Mouse (Mus musculus): Measurements from ENCODE around the gene Gm47955. TPM values are rescaled to one million over a fixed set of nuclear protein-coding genes. Genes with fewer than 3 reads are reported as not detected.
"Not testable (repeated sequence)": the region's sequence is repeated elsewhere in the genome, so short reads cannot be mapped to it uniquely, and the experiment has no call there.

Gene Gm47955
- polyA plus RNA-seq, 1 experiment from 2014 or later, result not detected

DNA sequence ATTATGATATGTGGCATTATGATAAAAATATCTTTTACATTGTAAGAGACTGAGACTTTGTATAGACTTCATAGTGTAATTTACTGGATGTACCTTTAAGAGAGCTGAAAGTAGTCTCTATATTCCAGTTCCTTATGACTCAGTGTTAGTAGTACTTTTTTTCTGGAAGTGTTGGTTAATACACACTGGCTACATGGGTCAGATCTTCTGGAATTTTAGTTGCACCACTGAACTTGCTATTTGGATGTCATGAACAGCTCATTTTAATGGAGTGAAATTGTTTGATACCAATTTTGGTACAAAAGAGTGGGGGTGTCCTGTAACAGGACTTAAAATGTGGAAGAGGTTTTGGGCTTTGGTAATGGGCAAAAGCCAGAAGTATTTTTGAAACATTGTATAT, 17.8 kb downstream of the Gm47955 start:
- DNase-seq (no peak), ATAC-seq (ENCODE audit: low FRiP score, low TSS enrichment) (no peak)
- H3K27ac ChIP-seq (replicated peaks; ENCODE audit: low read depth, low read length), result no peak overlapping the region
- no peak overlapping the region for H3K4me3 ChIP-seq (replicated peaks; ENCODE audit: low read depth, low read length)
- no peaks in the 10 kb centered on the region for H3K36me3 ChIP-seq (ENCODE audit: control insufficient read depth, insufficient read depth, low read length)
- no peak overlapping the region for H3K9ac ChIP-seq (replicated peaks; ENCODE audit: low read length)
- no peaks in the 10 kb centered on the region for H3K27me3 ChIP-seq (ENCODE audit: control insufficient read depth, insufficient read depth, low read length)
- H3K4me1 ChIP-seq (ENCODE audit: control insufficient read depth, insufficient read depth, low read length), result no peaks in the 10 kb centered on the region
- H3K9me3 ChIP-seq (ENCODE audit: control insufficient read depth, low read length), result no peaks in the 10 kb centered on the region
- no peak overlapping the region for H3K4me2 ChIP-seq (ENCODE audit: low read length)

DNA sequence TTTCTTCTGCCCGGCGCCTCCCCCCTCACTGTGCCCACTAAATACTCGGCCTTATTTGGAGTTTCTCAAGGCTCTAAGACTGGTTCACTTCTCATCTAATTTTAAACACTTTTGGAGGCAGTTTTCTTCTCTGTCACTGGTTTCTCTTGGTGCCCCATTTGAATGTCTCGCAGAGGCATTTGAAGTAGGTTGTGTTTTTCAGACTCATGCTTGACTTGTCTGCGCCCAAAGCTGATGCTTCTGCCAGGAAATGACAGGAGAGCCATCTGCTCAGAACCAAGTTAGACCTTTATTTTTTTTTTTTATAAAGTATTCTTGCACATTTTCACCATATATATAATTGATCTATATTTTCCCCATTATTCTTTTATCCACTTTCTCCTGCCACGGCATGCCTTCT, 26.7 kb downstream of the Gm47955 start:
- H3K9ac ChIP-seq (replicated peaks; ENCODE audit: low read length), result no peak overlapping the region
- no peaks in the 10 kb centered on the region for H3K9me3 ChIP-seq (ENCODE audit: control insufficient read depth, low read length)
- H3K27me3 ChIP-seq (ENCODE audit: control insufficient read depth, insufficient read depth, low read length), result no peaks in the 10 kb centered on the region
- H3K36me3 ChIP-seq (ENCODE audit: control insufficient read depth, insufficient read depth, low read length), result no peaks in the 10 kb centered on the region
- DNase-seq, result no peak
- 94% methylated on average over 6 of the region's 6 CpGs for WGBS
- H3K4me1 ChIP-seq (ENCODE audit: control insufficient read depth, insufficient read depth, low read length), result no peaks in the 10 kb centered on the region
- H3K4me2 ChIP-seq (ENCODE audit: low read length), result no peak overlapping the region
- H3K4me3 ChIP-seq (replicated peaks; ENCODE audit: low read depth, low read length), result no peak overlapping the region
- H3K27ac ChIP-seq (replicated peaks; ENCODE audit: low read depth, low read length), result no peak overlapping the region
- ATAC-seq (ENCODE audit: low FRiP score, low TSS enrichment), result no peak

DNA sequence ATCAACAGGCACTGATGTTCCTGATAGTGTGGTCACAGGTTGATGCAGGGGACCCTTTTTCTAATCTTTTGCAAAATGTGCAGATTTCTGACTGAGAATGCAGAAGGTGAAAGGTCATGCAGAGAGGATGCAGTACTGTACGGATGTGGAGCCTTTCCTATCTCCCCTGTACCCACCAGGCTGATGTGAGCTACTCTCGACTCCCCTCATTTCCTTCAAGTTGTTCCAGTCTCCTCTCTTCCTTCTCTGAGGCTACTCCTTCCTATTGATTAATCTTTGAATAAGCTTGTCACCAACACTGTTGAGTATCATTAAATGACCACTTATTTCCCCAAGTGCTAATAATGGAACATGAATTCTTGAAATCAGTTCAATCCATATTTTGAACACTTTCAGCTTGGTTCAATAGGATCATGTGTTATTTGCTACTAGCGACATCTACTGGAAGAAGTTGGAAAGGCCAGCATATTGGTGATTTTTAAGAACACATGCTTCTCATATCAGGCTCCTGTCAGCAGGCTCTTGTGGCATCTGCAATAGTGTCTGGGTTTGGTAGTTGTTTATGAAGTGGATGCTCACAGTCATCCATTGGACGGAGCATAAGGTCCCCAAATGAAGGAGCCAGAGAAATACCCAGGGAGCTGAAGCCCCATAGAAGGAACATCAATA, 27.6 kb downstream of the Gm47955 start:
- H3K36me3 ChIP-seq (ENCODE audit: control insufficient read depth, insufficient read depth, low read length), result no peaks in the 10 kb centered on the region
- DNase-seq (peak; percentile 89), ATAC-seq (ENCODE audit: low FRiP score, low TSS enrichment) (no peak)
- no peak overlapping the region for H3K4me3 ChIP-seq (replicated peaks; ENCODE audit: low read depth, low read length)
- H3K9me3 ChIP-seq (ENCODE audit: control insufficient read depth, low read length), result no peaks in the 10 kb centered on the region
- 36% methylated on average over 4 of the region's 4 CpGs for WGBS
- H3K4me2 ChIP-seq (ENCODE audit: low read length), result no peak overlapping the region
- H3K9ac ChIP-seq (replicated peaks; ENCODE audit: low read length), result no peak overlapping the region
- no peak overlapping the region for H3K27ac ChIP-seq (replicated peaks; ENCODE audit: low read depth, low read length)
- no peaks in the 10 kb centered on the region for H3K27me3 ChIP-seq (ENCODE audit: control insufficient read depth, insufficient read depth, low read length)
- H3K4me1 ChIP-seq (ENCODE audit: control insufficient read depth, insufficient read depth, low read length), result no peaks in the 10 kb centered on the region

DNA sequence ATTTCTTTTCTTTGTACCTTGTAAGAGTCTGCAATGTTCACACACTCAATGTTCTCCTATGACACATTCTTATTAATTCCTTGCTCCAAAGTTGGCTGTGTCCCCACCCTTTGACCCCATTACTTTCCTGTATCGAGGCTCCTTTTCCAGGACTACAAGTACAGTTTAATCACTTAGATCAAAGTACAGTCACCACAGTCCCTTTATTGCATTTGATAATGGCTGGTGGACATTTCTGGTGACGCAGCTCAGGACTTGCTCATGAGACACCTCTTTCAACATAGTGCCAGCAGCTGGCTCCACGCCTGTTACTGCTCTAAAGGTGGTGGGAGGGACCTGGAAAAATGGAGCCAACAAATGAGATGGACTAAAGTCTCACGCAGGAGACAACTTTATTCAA, 31.0 kb downstream of the Gm47955 start:
- no peaks in the 10 kb centered on the region for H3K9me3 ChIP-seq (ENCODE audit: control insufficient read depth, low read length)
- H3K4me2 ChIP-seq (ENCODE audit: low read length), result no peak overlapping the region
- ATAC-seq (ENCODE audit: low FRiP score, low TSS enrichment), result no peak
- H3K27me3 ChIP-seq (ENCODE audit: control insufficient read depth, insufficient read depth, low read length), result no peaks in the 10 kb centered on the region
- 73% methylated on average over 4 of the region's 4 CpGs for WGBS
- no peak for DNase-seq
- H3K4me3 ChIP-seq (replicated peaks; ENCODE audit: low read depth, low read length), result no peak overlapping the region
- H3K9ac ChIP-seq (replicated peaks; ENCODE audit: low read length), result no peak overlapping the region
- no peak overlapping the region for H3K27ac ChIP-seq (replicated peaks; ENCODE audit: low read depth, low read length)
- H3K4me1 ChIP-seq (ENCODE audit: control insufficient read depth, insufficient read depth, low read length), result no peaks in the 10 kb centered on the region
- no peaks in the 10 kb centered on the region for H3K36me3 ChIP-seq (ENCODE audit: control insufficient read depth, insufficient read depth, low read length)

DNA sequence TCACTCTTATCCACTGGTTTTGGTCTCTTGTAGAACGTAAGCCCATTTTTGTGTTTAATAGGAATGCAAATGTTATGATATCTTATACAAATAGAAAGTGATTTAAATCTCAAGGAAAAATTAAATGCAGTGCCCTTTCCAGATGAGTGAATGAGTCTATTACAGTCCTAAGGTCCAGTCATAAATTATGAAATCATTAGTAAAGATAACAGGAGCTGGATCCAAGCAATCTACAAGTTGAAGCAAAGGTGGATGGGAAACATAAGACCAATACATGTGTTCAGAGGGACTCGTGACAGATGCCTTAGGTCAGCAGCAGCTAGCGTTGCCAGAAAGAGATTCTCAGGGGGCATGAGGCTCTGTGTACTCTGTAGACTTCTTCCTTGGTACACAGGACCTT, 31.5 kb downstream of the Gm47955 start:
- 84% methylated on average over 3 of the region's 3 CpGs for WGBS
- H3K36me3 ChIP-seq (ENCODE audit: control insufficient read depth, insufficient read depth, low read length), result no peaks in the 10 kb centered on the region
- H3K27ac ChIP-seq (replicated peaks; ENCODE audit: low read depth, low read length), result no peak overlapping the region
- no peaks in the 10 kb centered on the region for H3K27me3 ChIP-seq (ENCODE audit: control insufficient read depth, insufficient read depth, low read length)
- no peak overlapping the region for H3K4me3 ChIP-seq (replicated peaks; ENCODE audit: low read depth, low read length)
- H3K9ac ChIP-seq (replicated peaks; ENCODE audit: low read length), result no peak overlapping the region
- DNase-seq (no peak), ATAC-seq (ENCODE audit: low FRiP score, low TSS enrichment) (no peak)
- H3K9me3 ChIP-seq (ENCODE audit: control insufficient read depth, low read length), result no peaks in the 10 kb centered on the region
- H3K4me2 ChIP-seq (ENCODE audit: low read length), result no peak overlapping the region
- no peaks in the 10 kb centered on the region for H3K4me1 ChIP-seq (ENCODE audit: control insufficient read depth, insufficient read depth, low read length)

GRCm38 (mm10) chr1:82992093-82992492, 32.0 kb downstream of the Gm47955 start:
- no peaks in the 10 kb centered on the region for H3K4me1 ChIP-seq (ENCODE audit: control insufficient read depth, insufficient read depth, low read length)
- no peak for ATAC-seq (ENCODE audit: low FRiP score, low TSS enrichment)

DNA sequence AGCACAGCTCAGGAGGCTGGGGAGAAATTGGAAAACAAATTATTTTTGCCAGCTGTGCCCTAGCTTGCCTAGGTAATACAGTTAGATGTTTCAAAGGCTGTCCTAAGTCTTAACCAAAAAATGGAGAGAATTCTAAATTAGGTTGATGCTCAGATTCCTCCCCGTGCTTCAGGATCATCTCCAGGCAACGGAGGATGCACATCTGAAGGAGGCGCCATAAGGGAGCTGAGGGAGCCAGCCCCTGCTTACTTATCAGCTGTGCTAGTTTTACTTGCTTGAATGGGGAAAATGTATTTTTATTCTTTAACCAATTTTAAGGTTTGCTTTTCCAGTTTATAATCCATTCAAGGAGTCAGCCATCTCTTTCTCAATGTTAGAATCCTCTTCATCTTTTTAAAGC, 33.9 kb downstream of the Gm47955 start:
- DNase-seq, result no peak
- Histone ChIP-seq H3K27me3 (ENCODE audit: control insufficient read depth, insufficient read depth, low read length) (no peaks in the 10 kb centered on the region), H3K9me3 (ENCODE audit: control insufficient read depth, low read length) (no peaks in the 10 kb centered on the region), H3K4me2 (ENCODE audit: low read length) (no peak overlapping the region), H3K4me1 (ENCODE audit: control insufficient read depth, insufficient read depth, low read length) (no peaks in the 10 kb centered on the region), H3K4me3 (replicated peaks; ENCODE audit: low read depth, low read length) (no peak overlapping the region), H3K36me3 (ENCODE audit: control insufficient read depth, insufficient read depth, low read length) (no peaks in the 10 kb centered on the region), H3K9ac (replicated peaks; ENCODE audit: low read length) (no peak overlapping the region), H3K27ac (replicated peaks; ENCODE audit: low read depth, low read length) (no peak overlapping the region)
- 86% methylated on average over 3 of the region's 3 CpGs for WGBS
- ATAC-seq (ENCODE audit: low FRiP score, low TSS enrichment), result no peak

More at GRCm38 (mm10) chr1:82992093-82992492, 32.0 kb downstream of the Gm47955 start:
- Histone ChIP-seq H3K9ac (replicated peaks; ENCODE audit: low read length) (no peak overlapping the region), H3K4me3 (replicated peaks; ENCODE audit: low read depth, low read length) (no peak overlapping the region), H3K27me3 (ENCODE audit: control insufficient read depth, insufficient read depth, low read length) (no peaks in the 10 kb centered on the region), H3K27ac (replicated peaks; ENCODE audit: low read depth, low read length) (no peak overlapping the region), H3K36me3 (ENCODE audit: control insufficient read depth, insufficient read depth, low read length) (no peaks in the 10 kb centered on the region), H3K4me2 (ENCODE audit: low read length) (no peak overlapping the region), H3K9me3 (ENCODE audit: control insufficient read depth, low read length) (no peaks in the 10 kb centered on the region)
- WGBS, result 89% methylated on average over 6 of the region's 6 CpGs
- DNase-seq, result no peak

GRCm38 (mm10) chr1:83000306-83000705, 40.2 kb downstream of the Gm47955 start, which contains the start of gene Gm47959:
TSS of gene Gm47959 (plus strand) at chr1:83000548.
- DNase-seq; H3K4me1 ChIP-seq (ENCODE audit: control insufficient read depth, insufficient read depth, low read length): not testable (repeated sequence)
- WGBS, result 93% methylated on average over 7 of the region's 9 CpGs

More at GRCm38 (mm10) chr1:83000306-83000705, 40.2 kb downstream of the Gm47955 start, which contains the start of gene Gm47959:
- not testable (repeated sequence) for H3K9ac ChIP-seq (replicated peaks; ENCODE audit: low read length); ATAC-seq (ENCODE audit: low FRiP score, low TSS enrichment); H3K9me3 ChIP-seq (ENCODE audit: control insufficient read depth, low read length); H3K27me3 ChIP-seq (ENCODE audit: control insufficient read depth, insufficient read depth, low read length); H3K4me2 ChIP-seq (ENCODE audit: low read length); H3K36me3 ChIP-seq (ENCODE audit: control insufficient read depth, insufficient read depth, low read length); H3K4me3 ChIP-seq (replicated peaks; ENCODE audit: low read depth, low read length); H3K27ac ChIP-seq (replicated peaks; ENCODE audit: low read depth, low read length)

Data from midbrain, embryonic 14.5 days (tissue).